Mouse (Mus musculus) common myeloid progenitor, adult 5-6 weeks (primary cell): Measurements from ENCODE around the gene Sept8. TPM values are rescaled to one million over a fixed set of nuclear protein-coding genes. Genes with fewer than 3 reads are reported as not detected.

ENCODE experiments used
- ATAC-seq: replicated peaks from 2 replicates; pipeline ENCODE4 v1.8.0; 2016; ENCODE audit warnings: low read depth, mild to moderate bottlenecking, moderate TSS enrichment, inconsistent platforms; ENCODE audit not compliant: poor library complexity, severe bottlenecking
- total RNA-seq: library from RNA; stranded (forward); fragments of 200-1000, 187-1606 nt; gene quantifications from 2 replicates; pipeline ENCODE4 v1.2.3, GENCODE M21; 2017

Sept8 gene
- total RNA-seq, 1 experiment from 2014 or later = 64.2 TPM

- ATAC-seq = no peak
Measured at GRCm38 (mm10) chr11:53493243-53493955, 25.7 kb upstream of the Sept8 start.

DNA sequence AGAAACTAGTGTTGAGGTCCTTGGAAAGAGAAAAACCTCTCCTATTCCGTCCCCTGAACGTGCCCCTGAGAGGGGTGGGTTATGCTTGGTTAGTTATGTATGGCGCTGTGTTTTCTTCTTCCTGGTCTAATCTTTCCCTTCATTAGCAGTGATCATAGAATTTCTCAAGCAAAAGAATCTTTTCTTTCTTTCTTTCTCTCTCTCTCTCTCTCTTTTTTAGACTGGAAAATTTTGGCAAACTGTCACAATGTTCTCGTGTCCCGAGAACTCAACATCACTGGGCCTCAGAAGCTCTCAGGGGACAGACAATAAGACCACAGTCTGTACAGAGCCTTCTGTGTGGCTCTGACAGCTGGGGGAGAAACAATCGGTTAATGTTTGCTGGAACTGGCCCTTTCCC is 23.6 kb upstream of the Sept8 start:
- no peak for ATAC-seq

- ATAC-seq = peak; percentile 72
Measured at GRCm38 (mm10) chr11:53496946-53497345, 22.1 kb upstream of the Sept8 start.

DNA sequence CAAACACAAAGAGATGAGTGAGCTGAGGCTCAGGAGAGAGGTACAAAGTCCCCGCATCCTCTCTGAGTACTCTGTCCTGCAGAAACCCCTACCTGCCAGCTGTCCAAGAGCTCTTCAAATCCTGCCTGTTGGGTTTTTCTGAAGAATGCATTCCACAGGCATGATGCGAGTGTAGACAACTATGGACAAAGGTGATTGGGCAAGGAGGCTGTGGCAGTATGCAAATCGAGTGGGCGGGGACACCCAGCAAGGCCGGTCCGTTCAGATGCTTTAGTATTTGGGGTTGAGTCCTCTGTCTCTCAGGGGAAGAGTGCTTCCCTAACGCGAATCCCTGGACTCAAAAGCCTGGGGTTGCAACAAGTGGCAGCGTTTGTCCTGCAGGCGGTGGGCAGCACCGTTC is 18.5 kb upstream of the Sept8 start:
- ATAC-seq = peak; percentile 33; the same call in 1 of the 2 replicates

DNA sequence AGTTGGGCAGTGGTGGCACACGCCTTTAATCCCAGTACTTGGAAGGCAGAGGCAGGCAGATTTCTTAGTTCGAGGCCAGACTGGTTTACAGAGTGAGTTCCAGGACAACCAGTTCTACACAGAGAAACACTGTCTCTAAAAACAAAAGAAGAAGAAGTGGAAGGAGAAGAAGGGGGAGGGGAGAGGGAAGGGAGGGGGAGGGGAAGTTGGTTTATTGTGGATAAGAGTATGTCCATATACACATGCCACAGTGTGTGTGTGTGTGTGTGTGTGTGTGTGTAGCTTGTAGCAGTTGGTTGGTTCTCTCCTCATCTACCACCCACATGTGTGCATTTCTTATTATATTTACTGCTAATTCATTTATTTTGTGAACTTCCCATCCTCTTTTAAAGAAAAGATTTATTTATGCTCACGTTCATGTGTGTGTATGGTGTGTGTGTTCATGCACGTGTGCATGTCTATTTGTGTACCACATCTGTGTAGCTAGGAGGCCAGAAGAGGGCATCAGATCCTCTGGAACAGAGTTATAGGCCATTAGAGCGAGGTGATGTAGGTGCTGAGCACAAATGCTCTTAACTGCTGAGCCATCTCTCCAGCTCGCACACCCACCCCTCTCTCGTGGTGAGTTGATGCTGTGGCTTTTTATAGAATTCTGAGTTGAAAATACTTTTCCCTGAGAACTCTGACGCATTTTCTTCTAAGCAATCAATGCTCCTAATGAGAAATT is 16.9 kb upstream of the Sept8 start:
- ATAC-seq = 0 out of 2 replicates have a peak, but pooled peaks have one; percentile 42

GRCm38 (mm10) chr11:53503738-53504137 is 15.3 kb upstream of the Sept8 start:
- 0 out of 2 replicates have a peak, but pooled peaks have one; percentile 43 for ATAC-seq

DNA sequence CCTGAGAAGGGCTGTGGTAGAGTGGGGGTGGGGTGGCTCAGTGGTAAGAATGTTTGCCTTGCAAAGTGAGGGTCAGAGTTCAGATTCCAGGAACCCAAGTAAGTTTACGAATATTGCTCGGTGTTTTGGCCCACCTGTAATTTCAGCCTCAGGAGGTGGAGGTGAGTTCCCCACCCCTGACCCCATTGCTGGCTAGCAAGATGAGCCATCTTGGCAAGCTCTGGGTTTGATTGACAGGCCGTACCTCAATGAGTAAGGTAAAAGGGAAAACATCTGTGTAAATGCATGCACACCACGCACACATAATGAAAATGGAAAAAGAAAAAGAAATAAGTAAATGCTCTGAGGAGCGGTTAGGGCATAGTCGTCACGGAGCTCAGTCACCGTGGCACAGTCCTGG is 14.7 kb upstream of the Sept8 start:
- no peak for ATAC-seq

DNA sequence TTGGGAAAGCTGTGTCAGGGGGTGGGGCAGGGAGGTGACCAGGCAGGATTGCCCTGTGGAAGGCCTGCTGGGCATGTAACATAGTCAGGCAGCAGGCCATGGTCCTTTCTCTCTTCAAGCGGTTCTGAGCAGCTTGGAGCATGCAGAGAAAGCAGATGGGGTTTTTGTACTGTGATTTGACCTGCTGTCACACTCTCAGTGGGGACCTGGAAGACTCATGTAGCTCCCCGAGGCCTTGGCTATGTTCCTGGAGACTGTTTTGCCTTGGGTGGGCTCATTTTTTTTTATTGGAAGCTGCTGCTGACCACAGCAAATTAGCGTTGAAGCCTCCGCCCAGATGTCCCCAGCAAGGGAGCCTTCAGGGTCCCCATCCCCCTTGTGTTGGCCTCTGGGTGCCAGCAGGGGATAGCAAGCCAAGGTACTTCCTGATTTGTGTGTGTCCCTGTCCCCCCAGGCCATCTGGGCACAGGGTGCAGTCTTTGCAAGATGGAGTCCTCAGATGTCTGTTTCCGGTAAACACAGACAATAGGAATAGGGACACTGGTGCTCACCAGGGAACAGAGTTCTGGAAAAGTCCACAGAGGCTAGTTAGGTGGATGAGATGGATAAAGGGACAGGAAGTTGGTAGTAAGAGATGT is 13.9 kb upstream of the Sept8 start:
- ATAC-seq = no peak

GRCm38 (mm10) chr11:53507098-53507805 is 11.8 kb upstream of the Sept8 start:
- no peak for ATAC-seq

GRCm38 (mm10) chr11:53508152-53508551 is 10.9 kb upstream of the Sept8 start:
- ATAC-seq = no peak

GRCm38 (mm10) chr11:53508591-53508990 is 10.5 kb upstream of the Sept8 start:
- no peak for ATAC-seq

- ATAC-seq = no peak
Measured at GRCm38 (mm10) chr11:53510351-53510750, 8.7 kb upstream of the Sept8 start.

DNA sequence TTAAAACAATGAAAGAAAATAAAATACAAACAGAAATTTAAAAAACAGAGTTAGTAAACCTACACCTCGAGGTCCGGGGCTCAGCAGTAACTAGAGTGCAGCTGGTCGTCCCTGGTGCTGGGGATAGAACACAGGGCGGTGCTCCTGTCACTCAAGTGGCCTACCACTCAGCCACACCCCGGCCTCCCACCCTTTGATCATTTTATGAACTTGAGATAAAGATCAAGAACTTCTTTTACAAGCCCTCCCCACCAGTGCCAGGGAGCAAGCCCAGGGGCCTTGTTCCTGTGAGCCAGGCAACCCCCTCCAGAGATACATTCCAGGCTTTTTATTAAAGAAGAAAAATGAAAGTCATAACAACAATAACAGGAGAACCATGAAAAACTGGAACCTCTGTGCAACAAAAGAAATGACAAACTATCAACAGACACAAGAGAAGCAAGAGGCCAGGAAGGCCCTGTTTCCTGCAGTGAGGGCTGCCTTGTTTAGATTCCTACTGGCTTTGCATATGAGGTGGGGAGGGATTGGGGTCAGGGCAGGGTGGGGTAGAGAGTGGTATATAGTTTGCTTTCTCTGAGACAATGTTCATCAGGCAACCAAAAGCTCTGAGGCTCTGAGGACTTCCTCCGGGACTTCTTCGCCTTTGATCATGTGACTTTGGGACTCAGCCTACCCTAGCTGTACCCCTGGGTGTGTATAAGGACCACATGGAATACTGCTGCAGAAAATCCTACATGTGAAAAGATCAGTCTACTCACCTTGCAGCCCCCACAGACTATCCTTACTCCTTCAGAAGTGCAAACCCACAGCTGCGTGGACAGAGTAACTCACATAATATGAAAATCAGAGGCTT is 2.1 kb upstream of the Sept8 start:
- ATAC-seq = 0 out of 2 replicates have a peak, but pooled peaks have one; percentile 26

DNA sequence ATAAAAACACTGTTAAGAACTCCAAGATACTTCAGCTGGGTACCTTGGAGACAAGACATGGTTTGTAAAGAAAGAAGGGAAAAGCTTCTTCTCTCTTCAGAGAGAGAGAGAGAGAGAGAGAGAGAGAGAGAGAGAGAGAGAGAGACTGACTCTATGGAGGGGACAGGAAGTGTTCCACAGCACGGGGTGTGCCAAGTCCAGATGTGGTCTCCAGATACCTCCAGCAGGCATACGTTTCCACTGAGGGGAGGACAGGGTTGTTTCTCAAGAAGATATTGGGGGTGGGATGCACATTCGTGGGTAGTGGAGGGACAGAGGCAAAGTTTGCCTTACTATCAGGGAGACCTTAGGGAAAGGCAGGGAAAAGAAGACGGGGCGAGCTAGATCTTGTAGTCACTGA is 298 bp upstream of the Sept8 start:
- peak; percentile 30 for ATAC-seq

- peak; percentile 50 for ATAC-seq
Measured at GRCm38 (mm10) chr11:53520122-53520978, 1.3 kb downstream of the Sept8 start.

DNA sequence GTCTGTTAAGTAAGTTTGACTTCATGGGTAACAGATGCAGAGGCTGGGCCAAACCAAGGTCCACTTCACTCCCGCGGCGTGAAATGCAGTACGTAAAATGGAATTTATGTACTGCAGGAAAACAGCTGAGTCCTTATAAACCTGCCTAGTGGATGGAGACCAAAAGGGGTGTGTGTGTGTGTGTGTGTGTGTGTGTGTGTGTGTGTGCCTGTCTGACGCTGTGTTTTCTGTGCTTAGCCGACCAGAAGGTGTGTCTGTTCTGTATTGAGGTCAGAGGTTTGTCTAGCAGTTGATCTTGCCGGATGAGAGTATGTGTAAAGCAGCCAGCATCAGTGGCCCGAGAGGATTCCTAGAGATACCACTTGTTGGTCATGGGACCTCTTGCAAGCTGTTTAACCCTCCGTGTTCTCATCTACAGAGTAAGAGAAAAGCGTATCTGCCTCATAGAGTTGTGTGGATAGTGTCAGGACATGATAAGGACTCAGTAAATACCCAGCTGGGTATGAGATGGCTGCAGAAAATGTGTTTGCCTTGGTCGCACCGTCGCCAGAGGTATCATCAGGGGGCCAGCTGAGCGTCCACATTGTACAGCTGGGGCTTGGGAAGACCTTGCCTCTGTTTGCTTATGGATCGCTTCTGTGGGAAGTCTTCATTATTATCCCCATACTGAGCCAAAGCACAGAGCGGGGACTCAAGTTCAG is 2.2 kb downstream of the Sept8 start:
- no peak for ATAC-seq

- ATAC-seq = no peak
Measured at GRCm38 (mm10) chr11:53521821-53522131, 2.7 kb downstream of the Sept8 start.

GRCm38 (mm10) chr11:53522362-53522761 is 3.3 kb downstream of the Sept8 start:
- no peak for ATAC-seq
